Comparison of ENCODE assay signal across 30 mouse cellular contexts in genomic region chr17:50500806-50501205, GRCm38 (mm10).
"Had no signal": no experiment of that assay in that cellular context is flagged by ENCODE, and none has a peak within 500 bp of the region (broad histone marks: within the 10 kb centered on the region; RNA-seq: fewer than 3 reads in every experiment).

No protein-coding gene starts in this region.

- H3K27ac ChIP-seq: left cerebral cortex, adult 2 months; limb, embryonic 10.5 days; limb, embryonic 12.5 days; limb, embryonic 13.5 days; limb, embryonic 15.5 days; liver, embryonic 12.5 days; liver, embryonic 13.5 days; liver, embryonic 14.5 days; liver, embryonic 15.5 days; lung, embryonic 15.5 days; macrophage; midbrain, embryonic 10.5 days; midbrain, embryonic 12.5 days; midbrain, embryonic 13.5 days; midbrain, embryonic 15.5 days had no signal

- H3K4me2 ChIP-seq: limb, embryonic 12.5 days; limb, embryonic 13.5 days; limb, embryonic 15.5 days; liver, embryonic 11.5 days; liver, embryonic 12.5 days; liver, embryonic 13.5 days; liver, embryonic 15.5 days; lung, embryonic 14.5 days; lung, embryonic 15.5 days; midbrain, embryonic 12.5 days; midbrain, embryonic 13.5 days; midbrain, embryonic 15.5 days had no signal

- H3K4me3 ChIP-seq: left cerebral cortex, adult 2 months; limb, embryonic 10.5 days; limb, embryonic 12.5 days; limb, embryonic 13.5 days; limb, embryonic 15.5 days; liver, embryonic 12.5 days; liver, embryonic 13.5 days; liver, embryonic 15.5 days; lung, embryonic 15.5 days; megakaryocyte, embryonic 14.5 days; midbrain, embryonic 10.5 days; midbrain, embryonic 12.5 days; midbrain, embryonic 13.5 days; midbrain, embryonic 15.5 days; myocyte had no signal

- H3K9me3 ChIP-seq: limb, embryonic 10.5 days; limb, embryonic 12.5 days; limb, embryonic 13.5 days; limb, embryonic 15.5 days; liver, embryonic 12.5 days; liver, embryonic 13.5 days; liver, embryonic 15.5 days; lung, embryonic 15.5 days; megakaryocyte, embryonic 14.5 days; midbrain, embryonic 10.5 days; midbrain, embryonic 12.5 days; midbrain, embryonic 13.5 days; midbrain, embryonic 15.5 days had no signal

- H3K9ac ChIP-seq: limb, embryonic 12.5 days; limb, embryonic 13.5 days; limb, embryonic 15.5 days; liver, embryonic 12.5 days; liver, embryonic 13.5 days; liver, embryonic 14.5 days; liver, embryonic 15.5 days; liver, postnatal 0 days; lung, embryonic 14.5 days; lung, embryonic 15.5 days; midbrain, embryonic 12.5 days; midbrain, embryonic 13.5 days; midbrain, embryonic 15.5 days had no signal

- H3K36me3 ChIP-seq: limb, embryonic 10.5 days; limb, embryonic 12.5 days; limb, embryonic 13.5 days; limb, embryonic 15.5 days; liver, embryonic 12.5 days; liver, embryonic 13.5 days; liver, embryonic 15.5 days; lung, embryonic 15.5 days; midbrain, embryonic 10.5 days; midbrain, embryonic 12.5 days; midbrain, embryonic 13.5 days; midbrain, embryonic 15.5 days had no signal

- H3K27me3 ChIP-seq: limb, embryonic 12.5 days; limb, embryonic 13.5 days; liver, embryonic 15.5 days; lung, embryonic 15.5 days had no signal

- H3K4me1 ChIP-seq: liver, embryonic 12.5 days; liver, embryonic 15.5 days; lung, embryonic 15.5 days; midbrain, embryonic 15.5 days had no signal

- ATAC-seq: liver, embryonic 12.5 days; liver, postnatal 0 days; lung, postnatal 0 days; midbrain, embryonic 13.5 days; midbrain, embryonic 15.5 days had no signal

- DNase-seq: left cerebral cortex, postnatal 4 days; liver; liver, embryonic 13.5 days; liver, postnatal 0 days; lung, adult 18-20 months; lung, adult 2 months; lung, embryonic 14.5 days; lung, postnatal 10 days; lung, postnatal 14 days; lung, postnatal 36 days; lung, postnatal 4 days; midbrain, embryonic 14.5 days had no signal
